Mouse (Mus musculus): Measurements from ENCODE around the gene Rilpl1.

DNA sequence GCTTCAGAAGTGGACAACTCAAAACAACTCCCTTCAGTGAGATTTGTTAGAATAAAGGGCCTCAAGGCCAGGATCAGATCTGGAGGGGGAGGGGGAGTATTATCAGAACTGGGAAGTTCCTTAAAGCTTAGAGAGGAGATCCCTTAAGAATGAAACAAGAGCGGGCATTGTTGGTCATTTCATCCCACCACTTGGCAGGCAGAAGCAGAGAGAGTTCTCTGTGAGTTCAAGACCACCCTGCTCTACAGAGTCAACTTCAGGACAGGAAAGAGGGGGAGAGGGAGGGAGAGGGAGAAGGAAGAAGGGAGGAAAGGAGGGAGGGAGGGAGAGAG, 52.4 kb downstream of the Rilpl1 start:
- TF ChIP-seq POLR2A (IDR thresholded peaks at IDR 0.05; ENCODE audit: borderline replicate concordance, control insufficient read depth, low read depth, low read length), result no peak
- TF ChIP-seq CTCF (IDR thresholded peaks at IDR 0.05; ENCODE audit: control insufficient read depth, insufficient read depth, low read length), result no peak
